Mouse (Mus musculus) thymus, adult 18-20 months (tissue): ENCODE results near the gene Pear1.
"Not testable (repeated sequence)": the region's sequence is repeated elsewhere in the genome, so short reads cannot be mapped to it uniquely, and the experiment has no call there.

Experiments
- DNase-seq, 2 experiments: peaks; one replicate each; pipeline ENCODE4 v3.0.0; 2022; ENCODE audit warnings: mixed read lengths in 2 of 2

The Pear1 gene

GRCm38 (mm10) chr3:87824206-87824605 is at the start of gene Pear1:
Pear1 (minus strand) TSS chr3:87824306.
- not testable (repeated sequence) for DNase-seq

DNA sequence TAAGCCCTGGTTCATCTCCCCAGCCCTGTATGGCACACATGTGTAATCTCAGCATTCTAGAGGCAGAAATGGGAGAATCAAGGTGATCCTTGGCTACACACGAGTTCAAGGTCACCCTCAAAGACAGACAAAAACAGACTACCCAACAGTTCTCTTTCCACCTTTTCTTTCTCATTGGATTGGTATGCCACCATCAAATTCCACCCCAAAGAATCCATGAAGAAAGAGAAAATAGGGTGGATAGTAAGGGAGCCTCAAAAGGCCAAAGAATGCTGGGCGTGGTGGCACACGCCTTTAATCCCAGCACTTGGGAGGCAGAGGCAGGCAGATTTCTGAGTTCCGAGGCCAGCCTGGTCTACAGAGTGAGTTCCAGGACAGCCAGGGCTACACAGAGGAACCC is 40.0 kb upstream of the Pear1 start:
- DNase-seq = not testable (repeated sequence)

- DNase-seq = peak in 1 of 2 experiments; percentile 40
Observed at GRCm38 (mm10) chr3:87859813-87860212, 35.7 kb upstream of the Pear1 start.

DNA sequence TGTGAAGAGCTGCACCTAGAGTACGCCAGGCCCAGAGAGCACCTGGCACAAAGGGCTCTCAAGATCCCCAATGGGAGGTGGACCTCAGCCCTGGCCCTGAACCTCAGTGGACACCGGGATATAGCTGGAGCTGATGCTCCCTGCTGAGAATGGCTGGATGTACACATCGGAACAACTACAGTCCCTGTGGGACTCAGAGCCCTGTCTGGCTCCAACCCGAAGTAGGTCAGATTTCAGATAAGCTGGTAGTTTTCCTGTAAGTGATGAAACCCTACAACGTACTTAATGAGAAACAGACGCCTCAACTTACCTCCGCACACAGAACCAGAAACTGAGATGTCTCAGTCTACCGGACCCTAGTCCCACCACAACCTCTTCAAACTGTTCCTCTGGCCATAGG is 33.6 kb upstream of the Pear1 start:
- DNase-seq = no peak

- no peak for DNase-seq
Observed at GRCm38 (mm10) chr3:87855936-87856335, 31.8 kb upstream of the Pear1 start.

DNA sequence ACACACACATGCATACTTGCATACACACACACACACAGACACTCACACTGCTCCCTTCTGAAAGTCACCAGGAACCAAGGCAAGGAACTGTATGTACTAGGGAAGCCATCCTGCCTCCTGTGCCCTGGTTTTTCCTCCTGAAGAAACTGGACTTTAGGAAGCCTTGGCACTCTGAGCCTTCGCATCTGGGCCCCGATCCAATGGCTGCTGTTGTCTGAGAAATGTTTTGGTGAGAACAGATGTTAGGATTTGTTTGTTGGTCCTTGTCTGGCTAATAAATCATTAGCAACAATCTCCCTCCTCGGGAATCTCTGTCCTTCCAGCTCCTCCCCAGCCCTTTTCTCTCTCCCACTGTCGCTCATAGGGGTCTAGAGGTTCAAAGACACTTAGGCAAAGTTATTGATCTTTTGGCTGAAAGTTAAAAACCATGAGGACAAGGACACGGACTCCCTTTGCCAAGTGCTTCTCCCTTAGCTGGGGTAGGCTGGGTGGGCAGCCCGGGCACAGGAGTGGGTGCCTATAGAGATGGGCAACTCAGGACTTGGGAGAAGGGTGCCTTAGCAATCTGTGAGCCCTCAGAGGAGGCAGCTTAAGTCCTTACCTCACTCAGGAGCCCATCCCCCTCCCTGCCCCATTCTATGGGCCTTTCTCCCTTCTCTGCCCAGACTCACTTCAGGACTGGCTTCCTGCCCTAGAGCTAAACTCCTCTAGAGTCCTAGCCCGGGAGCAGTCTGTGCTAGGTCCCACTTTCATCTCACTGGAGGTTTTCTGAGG is 30.9 kb upstream of the Pear1 start:
- no peak for DNase-seq

GRCm38 (mm10) chr3:87849117-87849516 is 25.0 kb upstream of the Pear1 start:
- no peak for DNase-seq

DNA sequence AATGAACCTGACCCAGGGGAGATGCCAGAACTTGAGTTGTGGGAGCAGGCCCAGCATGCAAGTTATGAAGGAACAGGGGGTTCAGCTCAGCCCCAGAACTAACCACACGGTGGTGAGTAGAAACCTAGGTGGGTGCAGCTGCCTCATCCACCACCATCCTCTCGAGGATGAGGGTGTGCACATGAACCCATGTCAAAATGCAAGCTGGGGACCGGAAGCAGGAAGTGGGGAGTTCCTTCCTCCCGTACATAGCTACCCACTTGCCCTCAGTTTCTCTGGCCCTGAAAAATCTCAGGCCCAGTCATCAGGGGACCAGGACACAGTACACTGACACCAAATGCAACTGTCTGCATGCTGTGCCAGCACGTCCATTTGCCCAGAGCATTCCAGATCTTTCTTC is 23.6 kb upstream of the Pear1 start:
- DNase-seq = peak; percentile 66 to 82

DNA sequence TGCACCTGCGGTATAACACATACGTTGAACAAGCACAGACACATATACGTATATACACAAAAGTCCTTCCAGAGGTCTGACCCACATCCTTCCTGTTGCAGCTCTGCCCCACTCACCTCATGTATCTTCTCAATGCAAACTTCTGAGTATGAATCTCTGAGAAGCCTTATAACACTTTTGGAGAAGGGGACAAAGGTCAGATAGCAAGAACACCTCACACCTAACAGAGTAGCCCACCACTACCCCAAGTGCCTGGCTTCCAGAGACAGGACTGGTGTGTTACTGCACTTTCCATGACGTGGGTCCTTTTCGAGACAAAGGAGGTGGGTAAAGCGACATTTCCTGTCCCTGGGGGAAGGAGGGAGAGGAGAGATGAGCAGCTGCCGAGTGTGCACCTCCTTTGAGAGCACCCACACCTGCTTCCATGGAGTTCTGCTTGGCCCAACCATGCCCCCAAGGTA is 22.6 kb upstream of the Pear1 start, which contains the start of gene Sh2d2a:
Gene Sh2d2a (plus strand): TSS at position 106 of the 461 bp plus-strand sequence.
- DNase-seq = peak; percentile 71 to 87

GRCm38 (mm10) chr3:87846186-87846585 is 22.1 kb upstream of the Pear1 start:
- peak; percentile 21 to 33 for DNase-seq

GRCm38 (mm10) chr3:87844981-87845380 is 20.9 kb upstream of the Pear1 start:
- DNase-seq = no peak

DNA sequence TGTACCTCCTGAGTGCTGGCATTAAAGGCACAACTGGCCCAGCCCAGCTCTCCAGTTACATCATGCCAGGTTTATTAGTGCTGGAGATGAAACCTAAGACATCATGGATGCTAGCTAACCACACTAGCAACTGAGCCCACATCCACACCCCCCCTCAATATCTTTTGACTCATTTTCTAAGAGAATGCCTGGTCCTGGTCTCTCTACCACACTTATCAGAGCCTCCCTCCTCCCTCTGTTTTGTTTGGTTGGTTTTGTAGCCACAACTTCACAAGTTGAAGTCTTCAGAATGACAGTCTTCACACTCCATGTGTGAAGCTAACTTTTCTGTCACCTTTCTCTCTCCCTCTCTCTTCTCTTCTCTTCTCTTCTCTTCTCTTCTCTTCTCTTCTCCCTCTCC is 16.8 kb upstream of the Pear1 start:
- DNase-seq = no peak

DNA sequence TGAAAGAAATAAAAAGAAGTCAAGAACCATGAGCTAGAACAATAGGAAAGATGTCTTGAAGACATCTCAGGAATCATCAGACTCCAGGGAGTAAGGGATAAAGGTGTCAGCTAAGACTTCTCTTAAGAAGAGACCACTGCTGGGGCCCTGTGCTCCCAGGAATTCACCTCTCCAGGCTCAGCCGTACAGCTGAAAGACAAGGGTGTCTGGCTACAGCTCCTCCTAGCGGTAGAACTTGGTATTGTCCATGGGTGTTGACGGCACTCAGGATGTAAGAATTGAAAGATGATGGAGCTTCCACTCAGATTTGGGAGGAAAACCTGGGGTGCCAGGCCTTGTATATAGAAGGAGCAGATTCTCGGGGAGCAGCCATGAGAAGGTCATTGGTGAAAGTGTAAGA is 14.5 kb upstream of the Pear1 start:
- peak; percentile 26 to 58 for DNase-seq

GRCm38 (mm10) chr3:87833482-87833881 is 9.4 kb upstream of the Pear1 start:
- DNase-seq = no peak

DNA sequence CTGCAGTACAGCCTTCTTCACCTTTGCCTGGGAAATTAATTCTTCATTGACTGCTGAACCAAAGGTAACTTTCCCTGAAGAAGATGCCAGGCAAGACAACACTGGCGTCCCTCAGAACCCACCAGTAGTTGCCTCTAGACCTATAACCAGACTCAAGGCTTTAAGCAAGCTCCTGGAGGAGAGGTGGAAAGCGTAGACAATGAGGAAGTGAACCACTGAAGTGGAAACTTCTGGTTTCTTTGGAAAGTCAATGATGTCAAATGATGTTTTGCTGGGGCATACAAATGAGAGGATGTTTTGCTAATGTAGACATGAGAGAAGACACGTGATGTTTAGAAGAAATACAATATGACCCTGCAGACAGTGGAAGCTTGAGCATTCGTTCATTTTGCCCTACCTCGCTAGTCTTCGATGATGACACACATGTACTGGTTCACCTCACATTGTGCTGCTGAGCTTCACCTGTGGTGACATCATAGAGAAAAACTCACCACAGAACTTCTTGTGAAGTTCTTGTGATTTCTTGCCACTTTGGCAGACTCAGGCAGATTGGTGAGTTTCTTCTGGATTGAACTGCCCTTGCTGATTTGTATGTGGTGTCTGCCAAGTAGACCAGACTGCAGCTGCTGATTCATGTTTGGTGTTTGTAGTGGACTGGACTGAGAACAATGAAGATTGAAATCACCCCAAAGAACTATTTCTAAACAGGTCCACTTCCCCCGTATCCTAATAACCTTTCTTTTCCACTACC is 8.2 kb upstream of the Pear1 start:
- no peak for DNase-seq

GRCm38 (mm10) chr3:87829025-87829424 is 4.9 kb upstream of the Pear1 start:
- DNase-seq = no peak

DNA sequence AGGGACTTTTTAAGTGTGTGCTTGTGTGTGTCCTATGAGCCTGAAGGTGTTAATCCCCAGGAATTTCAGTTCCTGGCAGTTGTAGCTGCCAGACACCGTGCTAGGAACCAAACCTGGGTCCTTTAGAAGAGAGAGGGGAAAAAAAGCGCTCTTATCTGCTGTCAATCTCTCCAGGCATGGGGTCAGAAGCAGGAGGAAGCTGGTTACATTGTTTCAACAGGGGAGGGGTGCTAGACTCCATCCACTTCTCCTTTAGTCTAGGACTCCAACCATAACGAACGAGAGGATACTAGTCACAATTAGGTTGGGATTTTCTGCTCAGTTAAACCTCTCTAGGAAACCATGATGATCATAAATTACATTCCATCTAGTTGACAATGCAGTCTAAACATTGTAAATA is 4.3 kb upstream of the Pear1 start:
- no peak for DNase-seq

GRCm38 (mm10) chr3:87818226-87818625 is 5.9 kb downstream of the Pear1 start:
- no peak for DNase-seq

DNA sequence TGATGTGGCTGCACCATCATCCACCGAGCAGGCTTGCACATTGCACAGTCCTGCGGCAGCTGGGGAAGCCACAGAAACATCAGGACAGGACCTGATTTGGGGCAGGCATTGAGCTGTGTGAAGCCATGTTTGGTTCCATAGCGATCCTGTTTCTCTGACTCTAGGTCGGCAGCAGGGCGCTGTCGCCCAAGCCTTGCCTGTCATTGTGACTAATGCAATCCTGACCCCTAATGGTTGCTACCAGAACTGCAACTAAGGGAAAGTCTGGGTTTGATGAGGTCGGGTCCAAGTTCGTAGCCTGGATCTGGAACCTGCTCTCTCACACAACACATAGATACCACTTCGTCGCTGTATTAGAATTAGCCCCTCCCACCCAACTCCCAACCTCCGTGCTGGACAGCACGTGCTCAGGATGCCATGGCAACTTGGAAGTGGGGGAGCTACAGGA is 7.4 kb downstream of the Pear1 start:
- peak in 1 of 2 experiments; percentile 22 for DNase-seq

DNA sequence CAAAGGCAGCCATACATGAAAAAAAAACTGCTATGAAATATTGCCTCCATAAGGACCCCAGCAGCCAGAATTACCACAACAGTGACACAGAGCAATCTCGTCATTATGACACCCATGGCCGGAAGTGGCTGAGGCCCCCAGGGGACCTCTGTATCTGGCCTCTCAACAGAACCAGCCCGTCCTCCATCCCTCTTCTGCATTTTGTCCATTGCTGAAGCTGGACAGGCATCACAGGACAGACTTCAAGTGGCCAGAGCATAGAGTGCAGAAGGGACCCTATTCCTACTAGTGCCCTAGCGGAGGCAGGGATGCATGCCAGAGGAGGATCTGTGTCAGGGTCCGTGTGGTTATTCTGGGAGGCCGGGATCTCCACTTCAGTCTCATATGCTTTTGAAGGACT is 7.9 kb downstream of the Pear1 start:
- DNase-seq = no peak

DNA sequence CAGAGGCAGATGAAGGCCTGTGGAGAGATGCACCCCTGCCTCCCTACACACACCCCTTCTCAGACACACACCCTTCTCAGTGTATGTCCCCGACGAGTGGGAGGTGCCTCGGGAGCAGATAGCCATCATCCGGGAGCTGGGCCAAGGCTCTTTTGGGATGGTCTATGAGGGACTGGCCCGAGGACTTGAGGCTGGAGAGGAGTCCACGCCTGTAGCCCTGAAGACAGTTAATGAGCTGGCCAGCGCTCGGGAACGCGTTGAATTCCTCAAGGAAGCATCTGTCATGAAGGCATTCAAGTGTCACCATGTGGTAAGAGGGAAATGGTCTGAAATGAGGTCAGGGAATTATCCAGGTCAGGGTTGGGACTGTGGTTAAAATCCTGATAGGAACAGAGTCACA is 11.2 kb downstream of the Pear1 start:
- no peak for DNase-seq

DNA sequence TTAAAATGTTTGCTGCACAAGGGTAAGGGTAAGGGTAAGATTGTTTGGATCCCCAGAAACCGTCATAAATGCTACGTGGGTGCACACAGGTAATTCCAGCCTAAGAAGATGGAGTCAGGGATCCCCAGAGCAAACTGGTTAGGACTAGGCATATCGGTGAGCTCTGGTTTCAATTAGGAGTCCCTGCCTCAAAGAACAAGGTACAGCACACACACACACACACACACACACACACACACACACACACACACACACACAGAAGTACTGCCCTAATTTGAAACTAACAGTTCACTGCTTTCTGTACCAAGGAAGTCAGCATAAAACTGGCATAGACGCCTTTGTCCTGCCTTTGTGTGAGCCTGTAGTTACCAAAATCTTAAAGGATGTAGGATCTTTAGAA is 11.7 kb downstream of the Pear1 start:
- no peak for DNase-seq

GRCm38 (mm10) chr3:87811297-87811696 is 12.8 kb downstream of the Pear1 start:
- no peak for DNase-seq
